Mouse (Mus musculus) hindbrain, postnatal 0 days (tissue): ENCODE results near the gene Stac3. TPM values are rescaled to one million over a fixed set of nuclear protein-coding genes. Genes with fewer than 3 reads are reported as not detected.

Experiments
- ATAC-seq: fragments of 200-750 bp; cut with Nextera tagmentation; 2 replicates; pipeline ENCODE4 v1.8.0; 2017; ENCODE audit warnings: mild to moderate bottlenecking, moderate TSS enrichment, moderate library complexity
- DNase-seq: peaks from one replicate; pipeline ENCODE4 v3.0.0-alpha.2; 2015; ENCODE audit warnings: low spot score
- H3K27ac ChIP-seq: fragments of 300-500 bp; sonication (generic); 2 replicates; pipeline ENCODE4 v1.5.1; 2014; ENCODE audit warnings: mild to moderate bottlenecking
- H3K27me3 ChIP-seq: fragments of 300-500 bp; sonication (generic); 2 replicates; pipeline ENCODE4 v1.6.1; 2014; ENCODE audit warnings: low read length, mixed read lengths; ENCODE audit not compliant: insufficient read depth
- H3K36me3 ChIP-seq: fragments of 300-500 bp; sonication (generic); 2 replicates; pipeline ENCODE4 v1.6.1; 2014; ENCODE audit warnings: low read length, mixed read lengths; ENCODE audit not compliant: insufficient read depth
- H3K4me1 ChIP-seq: fragments of 300-500 bp; sonication (generic); 2 replicates; pipeline ENCODE4 v1.6.1; 2014; ENCODE audit warnings: antibody characterized with exemption, low read length, mixed read lengths; ENCODE audit not compliant: insufficient read depth
- H3K4me2 ChIP-seq: fragments of 300-500 bp; sonication (generic); 2 replicates; pipeline ENCODE4 v1.6.1; 2014; ENCODE audit warnings: low read depth, mild to moderate bottlenecking, low read length, moderate library complexity, mixed read lengths
- H3K4me3 ChIP-seq: fragments of 300-500 bp; sonication (generic); 2 replicates; pipeline ENCODE4 v1.5.1; 2014; ENCODE audit warnings: low read length
- H3K9ac ChIP-seq: fragments of 300-500 bp; sonication (generic); replicated peaks from 2 replicates; pipeline ENCODE4 v1.6.1; 2014; ENCODE audit warnings: mild to moderate bottlenecking, low read length, moderate library complexity, mixed read lengths
- H3K9me3 ChIP-seq: fragments of 300-500 bp; sonication (generic); 2 replicates; pipeline ENCODE4 v1.6.1; 2016; ENCODE audit warnings: low read length, mixed read lengths
- CTCF ChIP-seq: IDR thresholded peaks from 2 replicates; pipeline ENCODE4 v1.5.1; 2016; ENCODE audit warnings: antibody characterized with exemption, control low read depth, low read depth
- WGBS: fragments of 180-500 bp; shearing (Covaris S2); extraction: QIAGEN DNeasy Blood & Tissue Kit; methylation state at CpG from one replicate; pipeline ENCODE4 v1.1.7; 2014; 5-methylcytosine and 5-hydroxymethylcytosine counted together
- polyA plus RNA-seq: library from polyadenylated mRNA; unstranded; fragments of >200 nt; fragmentation: Nextera tagmentation; extraction: Ambion mirVana; gene quantifications from 2 replicates; pipeline ENCODE4 v1.2.1, GENCODE M21; 2015
- total RNA-seq: library from RNA; depleted of rRNA; stranded (reverse); fragments of >200 nt; gene quantifications from 2 replicates; pipeline ENCODE4 v1.2.3, GENCODE M21; 2014; rRNA removed

The Stac3 gene
- 0.68 and 3.7 TPM in 2 replicates for total RNA-seq
- polyA plus RNA-seq, result 1.4 and 1.7 TPM in 2 replicates

DNA sequence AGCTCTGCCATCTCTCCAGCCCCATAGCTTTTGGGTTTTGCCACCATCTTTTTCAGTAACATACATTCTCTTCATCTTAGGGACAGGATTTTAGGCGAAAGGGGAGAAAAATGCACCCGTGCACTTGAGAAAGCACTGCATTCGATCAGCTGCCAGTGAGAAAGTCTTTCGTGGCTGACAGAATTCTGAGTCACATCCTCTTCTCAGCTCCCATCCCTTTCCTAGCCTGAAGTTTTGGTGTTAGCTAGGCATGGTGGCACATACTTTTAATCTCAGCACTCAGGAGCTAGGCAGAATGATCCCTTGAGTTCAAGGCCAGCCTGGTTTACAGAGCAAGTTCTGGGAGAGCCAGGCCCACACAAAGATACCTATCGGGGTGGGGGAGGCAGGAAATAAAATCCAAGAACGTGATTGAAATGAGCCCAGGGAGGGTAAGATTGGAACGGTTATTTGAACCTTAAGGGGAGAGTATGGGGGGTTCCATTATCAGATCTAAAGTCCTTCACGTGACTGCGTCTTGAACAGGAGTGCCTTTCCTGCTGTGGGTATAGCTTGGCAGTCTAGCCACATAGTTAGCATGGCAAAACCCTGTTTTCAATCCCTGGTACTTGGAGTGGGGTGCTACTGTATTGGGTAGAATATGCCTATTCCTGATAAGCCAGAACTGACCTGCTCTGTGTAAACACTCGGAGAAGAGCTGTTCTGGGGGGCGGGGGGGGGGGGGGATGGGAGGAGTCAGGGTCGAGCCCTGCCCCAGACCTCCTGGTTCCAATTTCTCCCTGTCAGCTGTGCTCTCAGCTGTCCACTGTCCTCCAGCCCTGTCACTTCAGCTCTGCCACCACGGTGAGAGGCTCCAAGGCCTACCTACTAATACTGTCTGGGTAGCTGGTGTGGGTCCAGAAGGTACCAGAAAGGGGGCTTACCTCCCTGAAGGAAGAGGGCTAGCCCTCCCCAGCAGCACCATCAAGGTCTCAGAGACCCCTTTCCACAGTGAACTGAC is at the start of gene Stac3:
Gene Stac3 (plus strand): TSS at position 793 of the 1,000 bp plus-strand sequence.
- no peak for TF ChIP-seq CTCF
- Histone ChIP-seq H3K9ac (no peak within 1 kb of the TSS), H3K9me3 (no peaks in the 10 kb centered on the region), H3K27me3 (no peaks in the 10 kb centered on the region), H3K4me2 (no peak within 1 kb of the TSS), H3K36me3 (peaks cover 20% of the 10 kb centered on the region; the same call in 1 of the 2 replicates), H3K27ac (no peak within 1 kb of the TSS), H3K4me1 (no peaks in the 10 kb centered on the region), H3K4me3 (no peak within 1 kb of the TSS)
- DNase-seq (no peak), ATAC-seq (no peak)
- 77% methylated on average over 13 of the region's 13 CpGs for WGBS

DNA sequence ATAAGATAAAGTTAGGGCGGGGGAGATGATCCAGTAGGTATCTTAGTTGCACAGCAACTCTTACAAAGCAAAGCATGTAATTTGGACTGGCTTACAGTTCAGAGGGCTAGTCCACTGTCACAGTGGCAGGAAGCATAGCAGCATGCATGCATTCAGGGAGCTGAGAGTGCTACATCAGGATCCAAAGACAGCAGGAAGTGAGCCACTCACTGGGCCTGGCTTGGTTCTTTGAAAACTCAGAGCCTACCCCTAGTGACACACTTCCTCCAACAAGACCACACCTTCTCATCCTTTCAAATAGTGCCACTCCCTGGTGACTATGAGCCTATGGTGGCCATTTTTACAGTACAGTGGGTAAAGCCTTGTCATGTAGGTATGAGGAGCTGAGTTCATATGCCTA is 47.8 kb upstream of the Stac3 start:
- H3K36me3 ChIP-seq, result peaks cover 62% of the 10 kb centered on the region

DNA sequence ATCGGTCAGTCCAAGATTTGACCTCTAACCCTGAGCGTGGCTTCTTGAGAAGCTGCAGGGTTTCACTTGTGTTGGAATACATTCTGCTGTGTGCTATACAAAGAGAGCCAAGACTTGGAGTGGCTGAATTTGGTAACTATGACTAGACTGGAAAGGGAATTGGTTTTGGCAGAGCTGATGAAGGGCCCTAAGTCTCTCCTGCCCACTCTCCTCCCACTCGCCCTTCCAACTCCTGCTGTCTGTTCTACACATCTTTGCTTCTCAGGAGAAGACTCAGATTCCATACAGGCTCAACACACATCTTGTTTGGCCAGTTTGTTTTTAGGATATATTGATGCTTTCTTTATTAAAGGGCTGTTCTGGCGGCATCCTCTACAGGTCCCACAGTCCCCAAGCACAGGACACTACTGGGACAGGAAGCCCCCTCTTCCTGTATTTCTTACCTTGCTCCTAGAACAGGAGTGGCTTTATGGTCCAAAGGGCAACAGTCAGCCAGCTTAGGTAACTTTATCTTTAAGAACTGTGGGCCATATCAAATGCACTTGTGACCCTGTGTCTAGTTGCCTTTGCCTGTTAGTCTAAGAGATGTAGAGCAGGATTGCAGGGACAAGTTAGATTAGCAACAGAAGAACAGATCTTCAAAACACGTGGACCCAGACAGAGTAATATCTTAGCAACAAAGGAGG is 38.9 kb upstream of the Stac3 start:
- Histone ChIP-seq H3K27ac (no peak overlapping the region), H3K4me3 (no peak overlapping the region), H3K4me2 (no peak overlapping the region), H3K27me3 (no peaks in the 10 kb centered on the region), H3K36me3 (peaks cover 48% of the 10 kb centered on the region), H3K9ac (no peak overlapping the region), H3K9me3 (no peaks in the 10 kb centered on the region), H3K4me1 (no peaks in the 10 kb centered on the region)
- ATAC-seq, result no peak
- WGBS, result 60% methylated on average over 5 of the region's 5 CpGs
- no peak for TF ChIP-seq CTCF
- DNase-seq, result no peak

More for the DNA sequence above, 47.8 kb upstream of the Stac3 start:
- H3K27ac ChIP-seq, result no peak overlapping the region
- H3K4me1 ChIP-seq, result no peaks in the 10 kb centered on the region
- TF ChIP-seq CTCF, result no peak
- H3K9me3 ChIP-seq, result no peaks in the 10 kb centered on the region
- 83% methylated on average over 1 of the region's 1 CpGs for WGBS
- no peak for ATAC-seq
- H3K27me3 ChIP-seq, result no peaks in the 10 kb centered on the region
- DNase-seq, result no peak
- no peak overlapping the region for H3K4me3 ChIP-seq
- no peak overlapping the region for H3K4me2 ChIP-seq
- no peak overlapping the region for H3K9ac ChIP-seq

DNA sequence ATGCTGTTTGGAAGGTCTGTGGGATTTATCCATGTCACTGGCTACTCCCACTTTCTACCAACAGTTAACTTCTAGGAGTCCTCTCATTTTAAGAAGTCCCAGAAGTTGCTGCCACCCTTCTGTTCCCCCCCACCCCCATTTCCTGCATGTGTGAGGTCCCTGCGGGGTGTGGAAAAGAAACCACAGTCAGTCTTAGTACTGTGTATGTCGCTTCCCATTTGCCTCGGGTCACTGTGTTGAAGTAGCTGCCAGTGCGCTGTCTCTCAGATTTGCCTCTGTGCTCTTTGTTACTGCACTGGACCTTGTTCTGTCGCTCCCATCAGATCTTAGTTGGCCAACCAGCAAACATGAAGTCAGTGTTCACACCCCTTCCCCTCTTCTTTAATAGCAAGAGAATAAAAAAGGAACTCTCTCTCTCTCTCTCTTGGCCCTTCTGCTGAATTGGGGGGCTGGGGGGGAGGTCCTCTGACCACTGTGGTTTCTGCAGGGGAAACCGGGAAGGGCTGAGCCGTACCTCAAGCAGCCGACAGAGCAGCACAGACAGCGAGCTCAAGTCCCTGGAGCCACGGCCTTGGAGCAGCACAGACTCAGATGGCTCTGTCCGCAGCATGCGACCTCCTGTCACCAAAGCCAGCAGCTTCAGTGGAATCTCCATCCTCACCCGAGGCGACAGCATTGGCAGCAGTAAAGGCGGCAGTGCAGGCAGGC is 30.1 kb upstream of the Stac3 start:
- Histone ChIP-seq H3K27ac (no peak overlapping the region), H3K9me3 (no peaks in the 10 kb centered on the region), H3K4me2 (no peak overlapping the region), H3K4me3 (no peak overlapping the region), H3K4me1 (no peaks in the 10 kb centered on the region), H3K36me3 (peaks cover 32% of the 10 kb centered on the region; the same call in 1 of the 2 replicates), H3K27me3 (no peaks in the 10 kb centered on the region), H3K9ac (no peak overlapping the region)
- TF ChIP-seq CTCF, result no peak
- DNase-seq, result no peak
- 73% methylated on average over 15 of the region's 15 CpGs for WGBS
- no peak for ATAC-seq

DNA sequence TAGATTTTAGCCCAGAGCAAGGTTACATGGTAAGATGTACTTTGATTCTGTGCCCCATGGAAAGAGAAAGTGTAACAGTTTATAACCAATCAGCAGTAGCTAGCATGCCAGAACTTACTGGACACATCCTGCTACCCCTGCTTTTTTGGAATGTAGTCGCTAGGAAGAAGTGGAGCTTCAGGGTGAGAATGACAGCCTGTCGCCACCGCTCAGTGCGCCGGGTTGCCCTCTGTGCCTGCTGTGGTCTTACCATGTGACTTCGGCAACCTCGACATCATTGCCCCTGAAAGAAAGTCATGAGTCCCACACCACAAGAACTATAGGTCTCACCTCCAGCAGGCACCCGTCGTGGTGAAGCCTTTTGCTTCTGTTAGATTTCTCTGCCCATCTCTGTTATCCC is 28.8 kb upstream of the Stac3 start:
- H3K36me3 ChIP-seq, result peaks cover 40% of the 10 kb centered on the region; the same call in 1 of the 2 replicates
- WGBS, result 88% methylated on average over 9 of the region's 9 CpGs
- H3K4me2 ChIP-seq, result no peak overlapping the region
- H3K9ac ChIP-seq, result no peak overlapping the region
- TF ChIP-seq CTCF, result no peak
- no peaks in the 10 kb centered on the region for H3K9me3 ChIP-seq
- H3K27ac ChIP-seq, result no peak overlapping the region
- H3K4me3 ChIP-seq, result no peak overlapping the region
- DNase-seq (no peak), ATAC-seq (no peak)
- H3K4me1 ChIP-seq, result no peaks in the 10 kb centered on the region
- no peaks in the 10 kb centered on the region for H3K27me3 ChIP-seq

DNA sequence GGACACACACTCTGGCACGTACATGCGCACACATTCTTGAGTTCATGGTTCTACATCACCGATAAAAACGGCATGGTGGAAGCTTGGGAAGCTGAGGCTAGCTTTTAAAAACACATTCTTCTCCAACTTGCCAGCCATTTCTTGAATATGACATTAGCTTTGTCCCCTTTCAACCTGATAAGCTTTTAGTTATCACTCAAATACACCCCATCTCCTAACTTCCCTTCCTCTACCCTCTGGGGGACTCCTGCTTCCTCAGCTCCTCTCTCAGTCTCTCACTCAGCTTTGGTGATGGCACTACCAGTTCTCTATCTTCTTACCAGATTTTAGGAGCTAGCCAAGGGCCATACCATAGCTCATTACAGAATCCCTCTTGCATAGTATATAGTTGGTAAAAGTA is 26.3 kb upstream of the Stac3 start:
- no peak overlapping the region for H3K27ac ChIP-seq
- peaks cover 36% of the 10 kb centered on the region; the same call in 1 of the 2 replicates for H3K36me3 ChIP-seq
- no peaks in the 10 kb centered on the region for H3K27me3 ChIP-seq
- H3K9ac ChIP-seq, result no peak overlapping the region
- DNase-seq (no peak), ATAC-seq (no peak)
- no peaks in the 10 kb centered on the region for H3K9me3 ChIP-seq
- H3K4me2 ChIP-seq, result no peak overlapping the region
- 97% methylated on average over 4 of the region's 4 CpGs for WGBS
- TF ChIP-seq CTCF, result no peak
- H3K4me1 ChIP-seq, result no peaks in the 10 kb centered on the region
- no peak overlapping the region for H3K4me3 ChIP-seq
